Mouse (Mus musculus) lung, postnatal 10 days (tissue): ENCODE measurements around the gene Fstl1.

ENCODE experiments used
- DNase-seq: peaks from one replicate; pipeline ENCODE4 v3.0.0; 2021

The Fstl1 gene

DNA sequence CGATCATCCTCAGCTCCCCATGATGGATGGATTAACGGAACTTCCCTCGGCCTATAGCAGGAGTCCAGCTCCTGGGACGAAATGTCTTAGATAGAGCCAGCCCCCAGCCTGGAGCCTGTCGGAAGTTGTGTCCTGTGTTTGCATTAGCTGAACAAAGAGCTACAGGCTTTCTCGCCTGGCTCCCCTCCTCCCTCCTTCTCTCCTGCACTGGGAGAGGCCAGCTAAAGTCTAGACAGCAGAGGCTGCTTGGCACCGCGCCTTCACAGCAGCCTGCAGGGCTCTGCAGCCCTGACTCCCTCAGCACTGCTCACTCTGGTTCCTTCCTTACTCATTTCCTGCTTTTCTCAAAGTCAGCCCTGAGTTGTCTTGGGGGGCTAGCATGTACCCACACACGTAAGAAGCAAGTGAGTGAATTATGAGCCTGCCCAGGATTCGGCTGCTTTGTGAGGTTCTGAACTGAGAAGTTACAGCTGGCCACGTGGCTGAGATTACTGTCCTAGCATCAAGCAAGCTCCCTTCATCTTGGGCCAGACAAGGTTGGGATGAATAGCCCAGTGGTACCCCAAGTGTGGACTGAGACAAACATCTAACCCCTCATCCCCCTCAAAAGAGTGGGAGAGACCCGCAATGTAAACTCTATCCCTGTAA is 11.8 kb downstream of the Fstl1 start:
- peak; percentile 91 for DNase-seq

DNA sequence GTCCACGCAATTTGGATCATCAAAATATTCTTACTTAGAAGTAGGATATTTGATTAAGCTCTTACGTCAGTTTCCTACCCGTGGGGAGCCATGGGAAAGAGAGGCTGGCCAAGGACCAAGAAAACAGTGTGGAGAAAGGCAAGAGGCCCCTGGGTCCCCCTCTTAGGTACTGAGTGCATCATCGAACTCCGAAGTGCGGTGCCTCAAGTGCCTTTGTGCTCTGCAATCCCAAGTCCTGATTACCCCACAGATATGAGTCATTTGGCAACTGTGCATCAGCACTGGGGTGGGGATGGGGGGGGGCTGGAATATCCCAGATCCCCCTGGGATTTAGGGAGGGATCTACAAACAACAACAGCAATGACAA is 12.3 kb downstream of the Fstl1 start:
- peak; percentile 70 for DNase-seq

DNA sequence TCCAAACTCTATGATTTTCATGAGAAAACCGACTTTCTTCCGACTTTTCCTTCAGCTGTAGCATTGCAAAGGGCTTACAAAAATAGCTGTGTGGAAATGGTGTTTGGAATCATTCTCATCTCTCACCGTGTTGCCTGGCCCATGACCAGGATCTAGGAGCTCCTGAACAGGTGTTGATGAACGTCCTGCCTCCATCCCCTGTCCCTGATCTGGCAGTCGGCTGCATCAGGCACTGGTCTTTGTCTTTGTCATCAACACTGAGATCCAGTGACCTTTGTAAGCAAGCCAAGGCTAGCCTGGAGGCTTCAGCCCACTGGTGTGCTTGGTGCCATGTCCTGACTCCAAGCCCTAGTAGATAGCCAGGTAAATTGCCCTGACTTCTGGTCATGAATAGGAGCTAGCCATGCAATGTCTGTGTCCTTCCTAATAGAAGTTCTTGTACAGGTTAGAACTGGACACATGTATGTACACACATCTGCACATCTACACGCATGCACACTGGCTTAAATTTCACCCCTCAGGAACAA is 12.8 kb downstream of the Fstl1 start:
- DNase-seq: no peak

DNA sequence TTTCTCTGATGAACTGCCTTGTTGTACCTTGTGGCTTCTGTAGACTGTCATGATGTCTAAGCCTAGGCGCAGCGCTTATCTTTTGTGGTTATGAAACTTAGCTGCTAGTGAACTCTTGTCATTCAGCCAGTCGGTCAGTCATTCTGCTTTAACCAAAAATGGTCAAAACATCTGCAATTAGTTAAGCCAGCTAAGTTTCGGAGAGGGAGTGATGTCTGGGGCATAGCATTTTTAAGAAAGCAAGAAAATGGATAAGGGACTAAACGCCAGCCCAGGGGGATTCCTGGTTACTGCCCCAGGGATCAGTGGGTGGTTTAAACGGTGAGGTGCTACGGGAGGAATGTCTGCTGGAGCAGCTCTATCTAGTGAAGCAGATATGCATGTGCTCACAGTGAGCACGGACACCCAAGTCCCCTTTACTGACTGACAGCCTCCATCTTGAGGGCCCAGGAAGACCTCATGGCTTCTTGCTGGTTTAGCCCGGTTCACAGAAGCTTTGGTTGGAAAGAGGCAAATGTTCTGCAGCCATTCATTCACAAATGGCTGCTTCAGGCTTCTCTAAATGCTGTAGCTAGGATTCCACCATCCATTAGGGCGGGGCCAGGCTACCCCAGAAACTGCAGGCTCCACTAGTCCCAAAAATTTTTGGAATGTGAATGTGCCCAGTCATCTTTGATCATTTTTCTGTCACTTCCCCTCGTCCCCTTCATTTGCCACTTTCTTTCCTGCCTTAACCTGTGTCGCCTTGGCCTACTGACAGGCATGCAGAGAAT is 13.5 kb downstream of the Fstl1 start:
- DNase-seq: no peak

DNA sequence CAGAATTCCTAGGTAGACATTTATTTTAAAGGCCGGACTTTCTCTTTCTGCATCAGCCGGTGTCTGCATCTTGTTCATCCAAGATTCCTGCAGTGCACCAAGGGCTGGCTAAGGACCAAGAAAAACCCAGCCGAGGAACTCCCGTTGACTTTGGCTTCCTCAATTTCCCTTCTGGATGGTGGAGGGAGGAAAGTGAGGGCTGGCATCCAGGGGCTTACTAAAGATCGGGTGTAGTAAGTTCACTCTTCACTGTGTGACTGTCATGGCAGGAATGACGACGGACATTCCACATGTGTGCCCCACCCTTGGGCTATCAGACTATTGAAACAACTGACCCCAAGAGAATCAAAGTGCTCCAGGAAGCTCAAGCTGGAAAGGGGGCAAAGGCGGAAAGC is 14.1 kb downstream of the Fstl1 start:
- DNase-seq: peak; percentile 54

DNA sequence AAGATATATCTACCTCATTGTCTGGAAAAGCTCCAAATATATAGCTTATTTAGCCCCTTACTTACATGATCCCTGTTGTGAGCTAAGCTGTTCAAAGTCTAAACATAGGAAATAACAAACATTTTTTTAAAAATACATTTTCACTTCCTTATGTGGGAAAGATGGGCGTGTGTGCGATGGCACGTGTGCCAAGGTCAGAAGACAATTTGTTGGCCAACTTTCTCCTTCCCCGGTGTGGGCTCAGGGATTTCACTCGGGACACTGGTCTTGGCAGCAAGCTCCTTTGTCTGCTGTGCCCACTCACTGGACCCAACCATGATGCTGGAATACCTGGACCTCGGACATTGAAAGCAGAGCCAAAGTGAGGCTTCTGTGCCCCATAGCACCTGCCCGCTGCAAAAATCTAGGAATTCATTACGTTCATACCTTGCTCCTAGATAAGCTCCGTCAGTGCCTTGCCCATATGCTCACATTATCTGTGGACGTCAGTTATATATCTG is 19.0 kb downstream of the Fstl1 start:
- DNase-seq: no peak

DNA sequence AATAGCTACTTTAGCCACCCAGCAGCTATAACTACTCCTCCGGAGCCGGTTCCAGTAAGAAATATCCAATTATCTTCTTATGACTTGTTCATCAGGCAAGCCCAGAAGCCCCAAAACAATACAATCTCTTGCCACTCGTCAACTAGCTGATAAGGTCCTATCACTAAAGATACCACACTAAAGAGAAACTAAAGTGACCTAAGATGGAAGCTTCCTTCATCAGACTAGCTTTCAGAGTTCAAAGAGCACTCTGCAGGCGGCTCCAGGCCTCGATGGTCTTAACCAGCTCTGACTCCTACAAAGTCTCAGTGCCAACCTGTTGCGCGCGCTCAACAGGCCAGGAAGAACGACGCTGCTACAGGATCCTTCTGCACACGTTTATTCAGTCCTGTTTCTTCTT is 19.6 kb downstream of the Fstl1 start:
- no peak for DNase-seq

- no peak for DNase-seq
Observed at GRCm38 (mm10) chr16:37801097-37801496, 24.4 kb downstream of the Fstl1 start.

- DNase-seq: no peak
Observed at GRCm38 (mm10) chr16:37802686-37803295, 26.1 kb downstream of the Fstl1 start.

DNA sequence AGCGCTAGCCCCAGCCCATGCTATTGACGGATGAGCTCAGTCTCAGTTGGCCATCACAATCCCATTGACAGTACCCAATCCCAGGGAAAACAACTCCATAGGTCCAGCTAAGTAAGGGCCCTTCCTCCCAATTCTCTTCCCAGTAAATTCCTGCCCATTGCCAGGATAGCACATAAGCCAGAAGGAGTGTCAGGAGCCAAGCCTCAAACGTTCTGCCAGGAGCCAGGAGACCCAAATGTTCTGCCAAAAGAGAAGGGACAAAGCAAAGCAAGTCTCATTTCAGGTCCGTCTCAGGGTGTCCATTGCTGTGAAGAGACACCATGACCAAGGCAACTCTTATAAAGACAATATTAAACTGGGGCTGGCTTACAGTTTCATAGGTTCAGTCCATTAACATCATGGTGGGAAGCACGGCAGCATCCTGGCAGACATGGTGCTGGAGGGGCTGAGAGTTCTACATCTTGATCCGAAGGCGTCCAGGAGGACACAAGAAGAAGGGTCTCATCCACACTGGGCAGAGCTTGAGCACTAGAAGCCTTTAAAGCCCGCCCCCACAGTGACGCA is 26.8 kb downstream of the Fstl1 start:
- DNase-seq: no peak

DNA sequence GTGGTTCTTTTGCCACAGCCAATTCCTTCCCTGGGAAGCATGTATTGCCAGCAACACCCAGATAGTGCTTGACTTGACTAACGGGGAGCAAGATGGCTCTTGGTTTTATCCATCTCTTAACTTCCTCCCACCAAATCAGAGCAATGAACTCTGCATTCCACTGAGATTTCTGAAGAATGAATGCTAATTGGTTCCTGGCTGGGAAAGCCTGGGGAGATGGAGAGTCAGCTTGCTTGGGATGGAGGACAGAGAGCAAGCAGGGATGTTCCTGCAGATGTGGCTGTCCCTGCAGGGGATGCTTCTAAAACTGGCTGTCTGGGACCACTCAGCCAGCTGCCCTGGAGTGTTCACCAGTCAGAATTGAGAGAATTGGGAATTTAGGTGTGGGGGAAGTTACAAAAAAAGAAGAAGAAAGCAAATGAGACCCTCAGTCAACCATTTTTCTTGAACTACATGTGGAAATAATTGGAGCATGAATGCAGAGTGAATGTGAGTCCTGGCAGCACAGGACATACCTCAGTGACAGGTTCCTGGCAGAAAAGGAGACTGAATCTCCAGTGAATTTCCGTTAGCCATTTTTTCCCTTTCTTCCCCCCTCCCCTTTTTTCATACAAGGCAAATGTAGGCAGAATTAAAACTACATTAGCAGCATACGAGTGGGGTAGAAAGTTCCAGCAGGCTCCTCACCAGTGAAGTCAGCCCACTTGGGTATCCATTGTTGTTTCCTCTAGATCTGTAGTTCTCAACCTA is 29.2 kb downstream of the Fstl1 start:
- peak; percentile 38 for DNase-seq

DNA sequence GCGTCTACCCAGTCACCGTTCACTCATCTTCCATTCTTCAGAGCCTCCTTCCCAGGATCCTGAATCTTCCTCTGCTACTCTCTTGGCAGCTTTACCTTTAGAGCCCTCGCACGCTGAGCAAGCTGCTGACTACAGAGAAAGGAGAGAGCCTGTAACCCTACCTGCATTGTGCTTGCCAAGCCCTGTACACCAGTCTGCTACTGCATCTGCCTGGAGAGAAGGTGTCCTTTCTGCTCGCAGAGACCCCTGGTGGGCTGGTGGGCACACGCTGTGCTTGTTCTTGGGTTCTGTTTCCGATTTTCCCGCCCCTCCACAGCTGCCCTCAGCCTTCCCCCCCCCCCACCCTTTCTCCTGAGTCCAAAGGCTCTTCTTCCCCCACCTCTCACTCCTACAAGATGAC is 30.6 kb downstream of the Fstl1 start:
- no peak for DNase-seq

GRCm38 (mm10) chr16:37808866-37809622 is 32.4 kb downstream of the Fstl1 start:
- DNase-seq: peak; percentile 71

DNA sequence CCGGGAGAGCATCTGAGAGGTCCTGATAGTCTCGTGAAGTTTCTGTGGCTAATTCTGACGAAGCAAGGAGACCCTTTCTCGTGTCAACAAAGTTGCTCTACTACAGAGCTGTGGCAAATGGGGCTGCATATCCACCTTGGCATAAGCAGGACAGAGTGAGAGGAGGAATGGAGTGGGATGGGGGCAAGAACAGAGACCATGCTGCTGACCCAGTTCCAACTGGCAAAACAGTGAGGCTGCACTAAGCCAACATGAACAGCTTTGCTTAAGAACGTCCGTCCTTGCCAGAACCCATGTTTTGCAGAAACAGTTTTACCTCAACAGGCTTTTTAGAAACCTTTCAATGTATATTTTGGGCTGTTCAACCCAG is 32.9 kb downstream of the Fstl1 start:
- peak; percentile 36 for DNase-seq

GRCm38 (mm10) chr16:37811874-37812273 is 35.2 kb downstream of the Fstl1 start:
- DNase-seq: peak; percentile 27

DNA sequence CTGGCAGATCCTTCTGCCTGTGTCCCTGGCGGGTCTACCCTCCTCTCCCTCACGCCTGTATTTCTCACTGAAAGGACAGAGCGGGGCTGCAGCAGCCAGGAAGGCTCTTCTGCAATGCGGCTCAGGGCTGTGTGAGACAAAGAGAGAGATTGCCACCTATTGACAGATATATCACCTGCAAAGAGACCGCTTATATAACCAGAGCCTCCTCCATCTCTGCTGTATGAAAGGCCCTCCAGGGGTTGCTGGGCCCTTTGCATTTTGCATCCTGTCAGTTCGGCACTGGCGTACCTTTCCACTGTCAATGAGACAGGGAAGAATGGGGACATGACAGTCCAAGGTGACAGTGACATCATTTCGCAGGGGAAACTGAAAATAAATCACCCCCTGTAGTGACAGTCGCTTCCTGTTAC is 35.8 kb downstream of the Fstl1 start:
- DNase-seq: peak; percentile 36

- no peak for DNase-seq
Observed at GRCm38 (mm10) chr16:37813691-37814382, 37.2 kb downstream of the Fstl1 start.

DNA sequence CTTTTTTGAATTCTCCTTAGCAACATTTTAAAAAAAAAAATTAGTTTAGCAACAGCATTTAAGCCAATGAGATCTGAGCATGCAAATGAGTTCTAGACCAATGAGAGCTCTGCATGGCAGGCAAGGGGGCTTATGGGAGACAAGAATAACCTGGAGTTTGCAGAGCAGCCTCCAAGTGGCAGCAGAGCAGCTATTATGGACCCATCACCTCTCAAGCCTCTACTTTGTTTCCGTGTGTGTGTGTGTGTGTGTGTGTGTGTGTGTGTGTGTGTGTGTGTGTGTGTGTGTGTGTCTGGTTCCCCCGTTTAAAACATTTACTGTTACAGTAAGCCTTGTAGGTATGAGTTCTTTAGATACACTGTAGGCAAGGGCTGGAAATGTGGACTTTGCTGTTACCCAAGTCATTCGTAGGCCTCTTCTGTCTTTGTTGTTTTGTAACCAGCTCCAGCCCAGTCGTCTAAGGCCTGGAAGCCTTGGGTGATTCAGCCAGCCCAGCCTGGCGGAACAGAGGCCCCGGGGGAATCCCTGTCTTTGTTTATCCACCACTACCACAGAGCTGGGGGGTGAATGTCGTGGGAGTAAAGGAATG is 37.8 kb downstream of the Fstl1 start:
- peak; percentile 91 for DNase-seq

- no peak for DNase-seq
Observed at GRCm38 (mm10) chr16:37817986-37818385, 41.3 kb downstream of the Fstl1 start.

DNA sequence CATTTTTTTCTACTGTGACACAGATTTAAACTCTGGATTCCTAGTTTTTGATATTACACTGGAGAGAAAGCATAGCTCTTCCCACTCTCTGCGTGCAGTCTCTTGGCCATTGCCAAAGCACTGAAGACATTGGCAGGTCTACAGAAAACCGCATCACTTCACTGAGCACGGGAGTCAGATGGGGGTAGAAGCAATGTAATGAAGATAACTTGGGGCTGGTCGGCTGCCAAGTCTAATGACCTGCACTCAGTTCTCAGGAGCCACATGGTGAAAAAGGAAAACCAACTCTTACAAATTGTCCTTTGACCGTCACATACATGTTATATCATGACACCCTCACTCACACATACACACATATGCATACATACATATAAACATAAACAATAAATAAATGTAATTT is 47.3 kb downstream of the Fstl1 start:
- no peak for DNase-seq
